Mouse (Mus musculus) forebrain, embryonic 14.5 days (tissue): ENCODE results near the gene Herc3. TPM values are rescaled to one million over a fixed set of nuclear protein-coding genes. Genes with fewer than 3 reads are reported as not detected.
"Not testable (repeated sequence)": the region's sequence is repeated elsewhere in the genome, so short reads cannot be mapped to it uniquely, and the experiment has no call there.

Experiments used
- ATAC-seq: fragments of 200-750 bp; cut with Nextera tagmentation; 2 replicates; pipeline ENCODE4 v1.8.0; 2017; ENCODE audit warnings: mild to moderate bottlenecking, moderate library complexity
- DNase-seq: peaks from one replicate; pipeline ENCODE4 v3.0.0-alpha.2; 2015; ENCODE audit warnings: low spot score
- H3K27ac ChIP-seq: fragments of 300-500 bp; sonication (generic); 2 replicates; pipeline ENCODE4 v1.5.1; 2014; ENCODE audit warnings: low read depth, mild to moderate bottlenecking, control low read depth, low read length, moderate library complexity
- H3K27me3 ChIP-seq: fragments of 300-500 bp; sonication (generic); replicated peaks from 2 replicates; pipeline ENCODE4 v1.6.1; 2014; ENCODE audit warnings: low read length, control low read depth, mixed read lengths; ENCODE audit not compliant: control insufficient read depth, insufficient read depth
- H3K36me3 ChIP-seq: fragments of 300-500 bp; sonication (generic); 2 replicates; pipeline ENCODE4 v1.6.1; 2014; ENCODE audit warnings: low read length, control low read depth; ENCODE audit not compliant: control insufficient read depth, insufficient read depth
- H3K4me1 ChIP-seq: fragments of 300-500 bp; sonication (generic); 2 replicates; pipeline ENCODE4 v1.6.1; 2014; ENCODE audit warnings: antibody characterized with exemption, low read length, control low read depth; ENCODE audit not compliant: control insufficient read depth, insufficient read depth
- H3K4me2 ChIP-seq: fragments of 300-500 bp; sonication (generic); 2 replicates; pipeline ENCODE4 v1.6.1; 2014; ENCODE audit warnings: mild to moderate bottlenecking, control low read depth, low read length
- H3K4me3 ChIP-seq: fragments of 300-500 bp; sonication (generic); 2 replicates; pipeline ENCODE4 v1.5.1; 2014; ENCODE audit warnings: low read depth, low read length, control low read depth
- H3K9ac ChIP-seq: fragments of 300-500 bp; sonication (generic); 2 replicates; pipeline ENCODE4 v1.6.1; 2014; ENCODE audit warnings: mild to moderate bottlenecking, low read length, control low read depth, moderate library complexity
- H3K9me3 ChIP-seq: fragments of 300-500 bp; sonication (generic); replicated peaks from 2 replicates; pipeline ENCODE4 v1.6.1; 2016; ENCODE audit warnings: low read length, control low read depth, mixed read lengths; ENCODE audit not compliant: control insufficient read depth
- WGBS: fragments of 180-500 bp; shearing (Covaris S2); extraction: QIAGEN DNeasy Blood & Tissue Kit; methylation state at CpG from one replicate; pipeline ENCODE4 v1.1.7; 2014; 5-methylcytosine and 5-hydroxymethylcytosine counted together
- polyA plus RNA-seq: library from polyadenylated mRNA; unstranded; fragments of >200 nt; fragmentation: Nextera tagmentation; extraction: Ambion mirVana; gene quantifications from 2 replicates; pipeline ENCODE4 v1.2.1, GENCODE M21; 2014

Gene Herc3
- polyA plus RNA-seq: 21.2 and 26.7 TPM in 2 replicates

GRCm38 (mm10) chr6:58831232-58832009 is at the start of gene Herc3:
TSS of gene Herc3 (plus strand) at chr6:58831465.
- ATAC-seq (peak; percentile 86), DNase-seq (peak; percentile 72)
- Histone ChIP-seq H3K4me2 (peak within 1 kb of the TSS; percentile 84), H3K36me3 (no peaks in the 10 kb centered on the region), H3K4me1 (peaks cover 4% of the 10 kb centered on the region), H3K9ac (peak within 1 kb of the TSS; percentile 82), H3K4me3 (peak within 1 kb of the TSS; percentile 83), H3K27me3 (no peaks in the 10 kb centered on the region), H3K9me3 (no peaks in the 10 kb centered on the region), H3K27ac (peak within 1 kb of the TSS; percentile 77)
- WGBS: under 1% methylated on average over 70 of the region's 83 CpGs

- Histone ChIP-seq H3K9ac (no peak overlapping the region), H3K27me3 (no peaks in the 10 kb centered on the region), H3K4me3 (no peak overlapping the region), H3K36me3 (no peaks in the 10 kb centered on the region), H3K27ac (no peak overlapping the region), H3K9me3 (no peaks in the 10 kb centered on the region), H3K4me1 (no peaks in the 10 kb centered on the region), H3K4me2 (no peak overlapping the region)
- no peak for ATAC-seq
- no peak for DNase-seq
Observed at GRCm38 (mm10) chr6:58801394-58801793, 29.9 kb upstream of the Herc3 start.

- Histone ChIP-seq H3K36me3 (no peaks in the 10 kb centered on the region), H3K27ac (no peak overlapping the region), H3K4me1 (no peaks in the 10 kb centered on the region), H3K27me3 (no peaks in the 10 kb centered on the region), H3K9ac (no peak overlapping the region), H3K4me2 (no peak overlapping the region), H3K9me3 (no peaks in the 10 kb centered on the region), H3K4me3 (no peak overlapping the region)
- DNase-seq: no peak
- no peak for ATAC-seq
Observed at GRCm38 (mm10) chr6:58814381-58814780, 16.9 kb upstream of the Herc3 start.

- not testable (repeated sequence) for H3K27me3 ChIP-seq, H3K27ac ChIP-seq, H3K4me2 ChIP-seq, DNase-seq, H3K4me3 ChIP-seq, H3K9ac ChIP-seq, H3K4me1 ChIP-seq, H3K9me3 ChIP-seq, ATAC-seq, H3K36me3 ChIP-seq
- 95% methylated on average over 5 of the region's 11 CpGs for WGBS
Observed at GRCm38 (mm10) chr6:58817037-58817436, 14.2 kb upstream of the Herc3 start.

- H3K9me3 ChIP-seq: no peaks in the 10 kb centered on the region
- no peaks in the 10 kb centered on the region for H3K27me3 ChIP-seq
- no peak overlapping the region for H3K27ac ChIP-seq
- H3K9ac ChIP-seq: no peak overlapping the region
- no peaks in the 10 kb centered on the region for H3K4me1 ChIP-seq
- H3K4me2 ChIP-seq: no peak overlapping the region
- H3K36me3 ChIP-seq: no peaks in the 10 kb centered on the region
- no peak overlapping the region for H3K4me3 ChIP-seq
- no peak for ATAC-seq
- 93% methylated on average over 2 of the region's 2 CpGs for WGBS
- DNase-seq: no peak
Observed at GRCm38 (mm10) chr6:58825619-58826018, 5.6 kb upstream of the Herc3 start.

GRCm38 (mm10) chr6:58826089-58826488 is 5.2 kb upstream of the Herc3 start:
- Histone ChIP-seq H3K36me3 (no peaks in the 10 kb centered on the region), H3K4me3 (no peak overlapping the region), H3K9ac (no peak overlapping the region), H3K4me1 (no peaks in the 10 kb centered on the region), H3K27ac (no peak overlapping the region), H3K4me2 (no peak overlapping the region), H3K9me3 (no peaks in the 10 kb centered on the region), H3K27me3 (no peaks in the 10 kb centered on the region)
- DNase-seq: no peak
- 81% methylated on average over 2 of the region's 2 CpGs for WGBS
- ATAC-seq: no peak

GRCm38 (mm10) chr6:58828582-58828981 is 2.7 kb upstream of the Herc3 start:
- no peaks in the 10 kb centered on the region for H3K36me3 ChIP-seq
- H3K9me3 ChIP-seq: no peaks in the 10 kb centered on the region
- DNase-seq (no peak), ATAC-seq (no peak)
- H3K4me3 ChIP-seq: no peak overlapping the region
- no peak overlapping the region for H3K27ac ChIP-seq
- peaks cover 4% of the 10 kb centered on the region; the same call in 1 of the 2 replicates for H3K4me1 ChIP-seq
- H3K27me3 ChIP-seq: no peaks in the 10 kb centered on the region
- WGBS: 91% methylated on average over 1 of the region's 1 CpGs
- no peak overlapping the region for H3K9ac ChIP-seq
- H3K4me2 ChIP-seq: no peak overlapping the region

GRCm38 (mm10) chr6:58830840-58831231 is 429 bp upstream of the Herc3 start:
- DNase-seq (no peak), ATAC-seq (peak; percentile 22; the same call in 1 of the 2 replicates)
- peak overlapping the region; percentile 82 for H3K9ac ChIP-seq
- H3K9me3 ChIP-seq: no peaks in the 10 kb centered on the region
- H3K27ac ChIP-seq: no peak overlapping the region
- WGBS: 8% methylated on average over 7 of the region's 7 CpGs
- H3K4me1 ChIP-seq: peaks cover 4% of the 10 kb centered on the region
- H3K4me2 ChIP-seq: peak overlapping the region; percentile 84
- H3K27me3 ChIP-seq: no peaks in the 10 kb centered on the region
- H3K36me3 ChIP-seq: no peaks in the 10 kb centered on the region
- H3K4me3 ChIP-seq: peak overlapping the region; percentile 83

- Histone ChIP-seq H3K27ac (no peak overlapping the region), H3K4me2 (peak overlapping the region; percentile 84), H3K9ac (peak overlapping the region; percentile 82; the same call in 1 of the 2 replicates), H3K36me3 (no peaks in the 10 kb centered on the region), H3K9me3 (no peaks in the 10 kb centered on the region), H3K4me1 (peaks cover 4% of the 10 kb centered on the region), H3K4me3 (peak overlapping the region; percentile 83), H3K27me3 (no peaks in the 10 kb centered on the region)
- 29% methylated on average over 7 of the region's 7 CpGs for WGBS
- no peak for ATAC-seq
- peak; percentile 48 for DNase-seq
Observed at GRCm38 (mm10) chr6:58832591-58833018, 1.3 kb downstream of the Herc3 start.
